Mouse (Mus musculus) adrenal gland, postnatal 14 days (tissue): Measurements from ENCODE around the gene Klhl6. TPM values are rescaled to one million over a fixed set of nuclear protein-coding genes. Genes with fewer than 3 reads are reported as not detected.
"Not testable (repeated sequence)": the region's sequence is repeated elsewhere in the genome, so short reads cannot be mapped to it uniquely, and the experiment has no call there.

Source experiments
- DNase-seq: peaks from one replicate; pipeline ENCODE4 v3.0.0; 2021; ENCODE audit warnings: mixed read lengths
- long read RNA-seq, 2 experiments: library from polyadenylated mRNA; stranded (forward); transcript quantifications; one replicate each; pipeline ENCODE4 v2.0.0; 2021
- total RNA-seq: library from RNA; stranded (reverse); gene quantifications from 2 replicates; pipeline ENCODE4 v1.2.3, GENCODE M21; 2021

The Klhl6 gene
- 7.3 and 13.0 TPM in 2 replicates for total RNA-seq
- long read RNA-seq, experiment 1, partial matches to known transcripts, result 1 of 15 reads
- long read RNA-seq, experiment 1, other reads (novel, unspliced or antisense), result 11 of 15 reads
- long read RNA-seq, experiment 2, transcript Klhl6-201 (7 exons, 2,389 nt), result major isoform, 6 of 15 reads
- long read RNA-seq, experiment 2, partial matches to known transcripts, result 4 of 15 reads
- long read RNA-seq, experiment 2, other reads (novel, unspliced or antisense), result 5 of 15 reads

GRCm38 (mm10) chr16:19982537-19983257, at the start of gene Klhl6:
Klhl6 (minus strand) TSS chr16:19983037.
- peak; percentile 66 for DNase-seq

DNA sequence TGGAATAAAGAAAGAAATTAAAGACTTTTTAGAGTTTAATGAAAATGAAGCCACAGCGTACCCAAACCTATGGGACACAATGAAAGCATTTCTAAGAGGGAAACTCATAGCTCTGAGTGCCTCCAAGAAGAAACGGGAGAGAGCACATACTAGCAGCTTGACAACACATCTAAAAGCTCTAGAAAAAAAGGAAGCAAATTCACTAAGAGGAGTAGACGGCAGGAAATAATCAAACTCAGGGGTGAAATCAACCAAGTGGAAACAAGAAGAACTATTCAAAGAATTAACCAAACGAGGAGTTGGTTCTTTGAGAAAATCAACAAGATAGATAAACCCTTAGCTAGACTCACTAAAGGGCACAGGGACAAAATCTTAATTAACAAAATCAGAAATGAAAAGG, 44.4 kb upstream of the Klhl6 start:
- not testable (repeated sequence) for DNase-seq

DNA sequence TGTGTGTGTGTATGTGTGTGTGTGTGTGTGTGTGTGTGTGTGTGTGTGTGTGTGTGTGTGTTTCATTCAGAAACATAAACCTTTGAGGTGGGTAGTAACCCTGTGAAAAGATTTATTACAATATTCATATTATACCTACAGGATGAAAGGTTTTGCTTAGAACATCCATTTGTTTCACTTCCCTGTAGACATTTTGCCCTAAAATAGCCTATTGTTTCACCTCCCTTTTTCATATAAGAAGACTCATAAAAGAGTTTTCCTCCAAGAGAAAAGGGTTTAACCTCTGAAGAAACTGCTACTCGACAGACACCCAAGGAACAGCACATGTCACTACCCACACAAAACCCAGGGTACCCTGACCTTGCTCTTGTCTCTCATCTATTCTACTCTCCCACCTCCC, 40.0 kb upstream of the Klhl6 start:
- DNase-seq, result no peak

GRCm38 (mm10) chr16:20021848-20022247, 39.0 kb upstream of the Klhl6 start:
- DNase-seq, result no peak

DNA sequence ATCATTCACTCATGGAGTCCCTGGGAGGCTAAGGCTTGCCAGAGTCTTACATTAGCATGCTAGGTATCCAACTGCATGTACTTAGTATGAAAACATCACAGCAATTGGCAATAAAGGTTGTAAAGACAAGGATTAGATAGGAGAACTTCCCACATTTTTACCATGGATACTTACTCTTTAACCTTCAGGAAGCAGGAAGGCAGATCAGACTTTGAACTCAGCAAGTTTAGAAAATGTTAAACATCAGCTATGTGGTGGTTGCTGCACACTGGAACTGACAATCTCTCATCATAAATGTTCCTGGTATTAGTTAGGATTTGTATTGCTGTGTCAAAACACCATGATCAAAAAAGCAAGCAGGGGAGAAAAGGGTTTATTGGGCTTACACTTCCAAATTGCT, 29.8 kb upstream of the Klhl6 start:
- DNase-seq, result no peak

DNA sequence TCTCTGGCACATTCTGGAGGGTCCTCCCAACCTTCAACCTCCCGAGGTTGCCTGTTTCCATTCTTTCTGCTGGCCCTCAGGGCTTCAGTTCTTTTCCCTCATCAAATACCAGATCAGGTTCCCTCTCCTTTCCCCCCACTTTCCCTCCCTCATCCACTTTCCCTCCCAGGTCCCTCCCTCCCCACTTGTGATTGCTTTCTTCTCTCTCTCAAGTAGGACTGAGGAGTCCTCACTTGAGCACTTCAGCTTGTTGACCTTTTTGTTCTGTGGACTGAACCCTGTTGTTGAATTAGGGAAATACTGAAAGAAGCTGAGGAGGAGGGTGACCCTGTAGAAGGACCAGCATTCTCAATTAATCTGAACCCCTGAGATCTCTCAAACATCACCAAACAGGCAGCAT, 23.2 kb upstream of the Klhl6 start:
- no peak for DNase-seq

DNA sequence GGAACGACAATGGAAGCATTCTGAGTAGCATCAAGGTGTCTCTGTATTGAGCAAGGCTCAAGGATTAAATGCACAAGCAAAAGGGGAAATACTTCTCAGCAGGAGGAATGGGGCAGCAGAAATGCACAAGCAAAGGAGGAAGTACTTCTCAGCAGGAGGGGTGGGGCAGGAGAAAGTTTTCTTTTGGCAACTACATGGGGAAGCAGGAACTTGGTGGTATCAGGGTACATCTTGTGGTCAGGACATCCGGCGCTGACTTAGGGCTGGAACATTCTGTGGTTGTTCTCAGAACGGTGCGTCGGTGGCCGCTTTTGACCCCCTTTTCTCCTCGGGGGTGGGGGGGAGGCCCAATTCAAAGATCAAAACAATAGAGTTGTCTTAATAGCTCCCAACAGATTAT, 17.4 kb upstream of the Klhl6 start:
- DNase-seq, result not testable (repeated sequence)

DNA sequence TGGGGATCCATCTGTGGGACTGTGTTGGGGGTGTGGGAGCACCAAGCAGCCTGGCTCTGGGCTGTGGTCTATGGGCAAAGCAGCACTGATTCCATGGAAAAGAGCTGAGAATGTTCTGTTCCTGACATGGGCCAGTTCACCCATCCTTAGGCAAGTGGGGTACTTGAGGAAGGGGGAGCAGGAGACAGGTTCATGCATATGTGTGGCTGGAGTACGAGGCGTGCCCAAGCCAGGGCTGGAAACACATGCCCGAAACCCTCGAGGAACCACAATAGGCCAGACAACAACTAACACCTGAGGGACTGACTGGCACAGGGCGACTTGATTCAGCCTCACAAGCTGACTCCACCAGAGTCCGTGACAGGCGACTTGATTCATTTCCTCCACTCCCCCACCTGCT, 14.8 kb upstream of the Klhl6 start:
- no peak for DNase-seq

GRCm38 (mm10) chr16:19996913-19997312, 14.1 kb upstream of the Klhl6 start:
- not testable (repeated sequence) for DNase-seq

- DNase-seq, result no peak
These were observed 13.0 kb upstream of the Klhl6 start for GRCm38 (mm10) chr16:19995818-19996217.

DNA sequence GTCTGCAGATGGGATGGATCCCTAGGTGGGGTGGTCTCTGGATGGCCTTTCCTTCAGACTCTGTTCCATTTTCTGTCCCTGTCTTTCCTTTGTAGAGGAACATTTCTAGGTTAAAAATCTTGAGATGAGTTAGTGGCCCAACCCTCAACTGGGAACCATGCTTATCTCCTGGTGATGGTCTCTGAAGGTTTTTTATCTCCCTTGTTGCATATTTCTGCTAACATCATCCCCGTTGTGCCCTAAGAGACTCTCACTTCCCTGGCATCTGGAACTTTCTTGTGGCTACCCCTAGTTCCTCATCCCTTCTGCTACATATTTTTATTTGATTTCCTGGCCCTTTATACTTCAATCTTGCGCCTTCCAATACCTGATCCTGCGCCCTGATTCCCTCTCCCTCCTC, 10.4 kb upstream of the Klhl6 start:
- no peak for DNase-seq

GRCm38 (mm10) chr16:19990536-19990935, 7.7 kb upstream of the Klhl6 start:
- no peak for DNase-seq

DNA sequence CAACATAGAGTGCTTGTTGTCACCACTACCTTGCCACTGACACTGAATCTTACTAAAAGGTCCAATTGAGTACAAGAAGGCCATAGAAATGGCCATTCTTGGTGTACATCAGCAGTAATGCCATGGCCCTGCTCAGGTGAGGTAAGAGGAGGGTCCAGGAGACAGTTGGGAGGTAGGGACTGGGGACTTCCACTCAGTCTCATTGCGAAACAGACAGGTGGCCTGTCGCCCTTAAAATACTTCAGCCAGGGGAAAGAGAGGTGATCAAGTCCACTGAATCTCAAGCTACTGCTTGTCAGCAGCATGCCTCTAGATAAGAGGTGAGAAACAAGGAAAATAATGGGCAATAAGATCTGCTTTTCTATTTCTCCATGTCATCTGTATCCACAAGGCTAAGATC, 4.8 kb upstream of the Klhl6 start:
- DNase-seq, result no peak

GRCm38 (mm10) chr16:19984884-19985643, 2.2 kb upstream of the Klhl6 start:
- DNase-seq, result no peak

DNA sequence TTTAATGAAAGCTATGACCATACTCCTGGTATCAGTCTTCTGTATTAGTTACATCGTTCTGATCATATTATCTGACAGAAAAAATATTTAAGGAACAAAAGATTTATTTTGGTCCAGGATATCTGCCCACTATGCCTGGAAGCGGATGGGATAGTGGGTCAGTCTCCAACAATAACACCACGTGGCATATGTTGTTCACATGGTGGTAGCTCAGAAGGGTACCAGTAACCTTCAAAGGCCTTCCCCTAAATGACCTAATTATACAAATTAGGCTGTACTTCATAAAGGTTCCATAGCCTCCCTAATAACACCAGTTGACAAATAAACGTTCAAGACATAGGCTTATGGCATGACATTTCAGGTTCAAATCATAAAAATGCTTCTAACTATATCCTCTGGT, 722 bp upstream of the Klhl6 start:
- no peak for DNase-seq

DNA sequence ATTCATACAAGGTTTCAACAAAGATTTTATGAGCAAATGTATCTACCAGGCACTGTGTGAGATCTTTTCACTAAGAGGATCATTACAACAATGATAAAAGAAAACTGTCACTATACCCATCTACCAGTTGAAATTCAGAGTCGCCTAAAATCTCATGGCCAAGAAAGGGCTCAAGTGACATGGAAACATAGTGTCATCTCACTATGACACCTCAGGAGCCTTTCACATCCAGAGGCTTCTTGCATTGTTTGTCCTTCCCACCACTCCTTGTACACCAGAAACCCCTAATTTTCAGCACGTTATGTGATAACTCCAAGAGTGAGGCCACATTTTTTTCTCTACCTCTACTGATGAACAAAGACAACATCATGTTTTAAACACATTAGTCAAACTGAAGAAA, 1.2 kb downstream of the Klhl6 start:
- no peak for DNase-seq

DNA sequence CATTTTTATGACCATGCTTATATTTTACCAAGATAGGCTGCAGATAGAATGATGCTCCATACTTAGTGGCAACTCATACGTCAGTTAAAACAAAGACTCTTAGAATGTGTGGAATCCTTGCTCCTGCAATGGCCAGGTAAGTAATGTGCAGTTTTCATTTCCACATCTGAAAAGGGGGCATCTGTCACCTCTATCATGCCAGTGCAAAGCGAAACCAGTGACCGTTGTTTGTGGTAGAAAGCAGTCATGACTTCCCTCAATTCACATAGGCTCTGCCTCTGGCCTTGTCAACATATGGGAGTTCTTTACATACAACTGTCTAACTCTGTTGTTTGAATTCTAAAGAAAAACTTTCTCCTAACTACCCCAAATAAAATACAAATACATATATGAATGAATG, 1.8 kb downstream of the Klhl6 start:
- DNase-seq, result no peak

GRCm38 (mm10) chr16:19979755-19980154, 3.1 kb downstream of the Klhl6 start:
- DNase-seq, result no peak

- DNase-seq, result no peak
These were observed 5.6 kb downstream of the Klhl6 start for GRCm38 (mm10) chr16:19977282-19977681.

- no peak for DNase-seq
These were observed 6.0 kb downstream of the Klhl6 start for GRCm38 (mm10) chr16:19976825-19977224.

DNA sequence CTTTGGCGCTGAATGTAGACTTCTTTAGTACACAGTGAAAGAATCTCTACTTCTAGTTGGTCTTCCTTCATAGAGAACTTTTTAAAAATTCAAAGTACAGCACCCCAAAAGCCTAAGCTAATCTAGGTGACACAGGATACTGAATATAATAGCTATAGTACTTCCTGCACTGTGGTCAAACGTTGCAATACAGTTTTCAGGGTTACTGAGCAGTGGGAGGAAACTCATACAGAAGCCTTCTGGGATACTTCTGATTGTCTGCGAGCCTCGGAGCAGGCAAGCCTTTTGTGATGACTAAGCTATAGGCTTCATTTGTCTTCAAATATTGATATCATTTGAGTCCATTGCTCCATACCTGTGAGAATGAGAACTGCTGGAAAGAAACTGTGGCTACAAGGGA, 7.4 kb downstream of the Klhl6 start:
- no peak for DNase-seq

GRCm38 (mm10) chr16:19973480-19973879, 9.4 kb downstream of the Klhl6 start:
- DNase-seq, result no peak

- no peak for DNase-seq
These were observed 10.0 kb downstream of the Klhl6 start for GRCm38 (mm10) chr16:19972736-19973350.
